Mouse (Mus musculus): ENCODE measurements around the gene Epo. TPM values are rescaled to one million over a fixed set of nuclear protein-coding genes. Genes with fewer than 3 reads are reported as not detected.
A peak's percentile ranks its signal among the peaks of the same experiment; 100 is the strongest.

The Epo gene
- polyA plus RNA-seq (2014; fragmentation: Nextera tagmentation; extraction: Ambion mirVana): not detected in 2 replicates

GRCm38 (mm10) chr5:137533117-137533827 is at the start of gene Epo, which contains the start of gene Gnb2:
Gene Epo, minus strand, starts transcription at chr5:137533242.
Gene Gnb2, minus strand, starts transcription at chr5:137533510.
- Histone ChIP-seq H3K4me3 (replicated peaks; ENCODE audit: low read depth, low read length) (peak within 1 kb of the TSS; percentile 92), H3K36me3 (ENCODE audit: control insufficient read depth, insufficient read depth, low read length) (peaks cover 20% of the 10 kb centered on the region), H3K9ac (replicated peaks; ENCODE audit: low read length) (peak within 1 kb of the TSS; percentile 97), H3K4me1 (ENCODE audit: control insufficient read depth, insufficient read depth, low read length) (peaks cover 11% of the 10 kb centered on the region), H3K4me2 (ENCODE audit: low read length) (peak within 1 kb of the TSS; percentile 92), H3K27ac (replicated peaks; ENCODE audit: low read depth, low read length) (peak within 1 kb of the TSS; percentile 98), H3K27me3 (ENCODE audit: control insufficient read depth, insufficient read depth, low read length) (no peaks in the 10 kb centered on the region), H3K9me3 (ENCODE audit: control insufficient read depth, low read length) (no peaks in the 10 kb centered on the region)
- DNase-seq: peak; percentile 99
- under 1% methylated on average over 40 of the region's 40 CpGs for WGBS
- peak; percentile 70 for ATAC-seq (ENCODE audit: low FRiP score, low TSS enrichment)

GRCm38 (mm10) chr5:137582702-137583101 is 49.7 kb upstream of the Epo start:
- WGBS: 40% methylated on average over 8 of the region's 8 CpGs
- H3K9ac ChIP-seq (replicated peaks; ENCODE audit: low read length): peak overlapping the region; percentile 55
- no peaks in the 10 kb centered on the region for H3K36me3 ChIP-seq (ENCODE audit: control insufficient read depth, insufficient read depth, low read length)
- no peak for ATAC-seq (ENCODE audit: low FRiP score, low TSS enrichment)
- DNase-seq: no peak
- 0 out of 2 replicates have a peak, but pooled peaks cover 12% of the 10 kb centered on the region for H3K4me1 ChIP-seq (ENCODE audit: control insufficient read depth, insufficient read depth, low read length)
- no peaks in the 10 kb centered on the region for H3K9me3 ChIP-seq (ENCODE audit: control insufficient read depth, low read length)
- H3K4me3 ChIP-seq (replicated peaks; ENCODE audit: low read depth, low read length): peak overlapping the region; percentile 33; the same call in 1 of the 2 replicates
- H3K27ac ChIP-seq (replicated peaks; ENCODE audit: low read depth, low read length): no peak overlapping the region
- H3K27me3 ChIP-seq (ENCODE audit: control insufficient read depth, insufficient read depth, low read length): no peaks in the 10 kb centered on the region; the same call in 1 of the 2 replicates
- peak overlapping the region; percentile 57 for H3K4me2 ChIP-seq (ENCODE audit: low read length)

DNA sequence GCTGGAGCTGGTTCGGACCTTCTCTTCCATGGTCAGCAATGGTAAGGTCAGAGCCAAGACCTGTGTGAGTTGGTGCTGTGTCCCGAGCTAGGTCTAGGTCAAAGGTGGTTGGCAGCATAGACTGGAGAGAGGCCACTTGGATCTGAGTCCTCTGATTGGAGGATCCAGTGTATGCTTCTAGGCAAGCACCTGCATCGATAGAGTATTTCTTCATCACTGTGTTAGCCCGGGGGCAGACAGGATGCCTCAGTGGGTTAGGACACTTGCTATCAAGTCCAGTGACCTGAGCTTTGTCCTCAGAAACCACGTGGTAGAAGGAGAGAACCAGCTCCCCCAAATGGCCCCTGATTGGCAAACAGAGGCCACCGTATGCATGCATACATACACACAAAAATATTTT is 47.2 kb upstream of the Epo start:
- Histone ChIP-seq H3K36me3 (ENCODE audit: control insufficient read depth, insufficient read depth, low read length) (no peaks in the 10 kb centered on the region), H3K9ac (replicated peaks; ENCODE audit: low read length) (no peak overlapping the region), H3K27me3 (ENCODE audit: control insufficient read depth, insufficient read depth, low read length) (no peaks in the 10 kb centered on the region; the same call in 1 of the 2 replicates), H3K4me2 (ENCODE audit: low read length) (no peak overlapping the region), H3K27ac (replicated peaks; ENCODE audit: low read depth, low read length) (no peak overlapping the region), H3K4me1 (ENCODE audit: control insufficient read depth, insufficient read depth, low read length) (0 out of 2 replicates have a peak, but pooled peaks cover 12% of the 10 kb centered on the region), H3K4me3 (replicated peaks; ENCODE audit: low read depth, low read length) (no peak overlapping the region), H3K9me3 (ENCODE audit: control insufficient read depth, low read length) (no peaks in the 10 kb centered on the region)
- ATAC-seq (ENCODE audit: low FRiP score, low TSS enrichment) (no peak), DNase-seq (no peak)
- 82% methylated on average over 6 of the region's 6 CpGs for WGBS

DNA sequence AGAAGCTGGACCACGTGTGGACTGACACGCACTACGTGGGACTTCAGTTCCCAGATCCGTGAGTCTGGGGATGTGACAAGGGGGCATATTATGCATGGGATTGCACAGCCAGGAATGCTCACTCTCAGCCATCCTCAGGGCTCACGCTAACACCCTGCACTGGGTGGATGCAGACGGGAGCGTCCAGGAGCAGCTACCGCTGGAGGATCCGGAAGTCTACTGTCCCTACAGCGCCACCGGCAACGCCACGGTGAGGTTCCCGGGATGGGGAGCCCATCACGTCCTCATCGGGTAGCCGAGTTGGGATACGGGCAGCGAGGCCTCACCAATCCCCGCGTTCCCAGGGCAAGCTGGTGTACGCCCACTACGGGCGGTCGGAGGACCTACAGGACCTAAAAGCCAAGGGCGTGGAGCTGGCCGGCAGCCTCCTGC is 41.4 kb upstream of the Epo start:
- Histone ChIP-seq H3K4me2 (ENCODE audit: low read length) (peak overlapping the region; percentile 49), H3K9me3 (ENCODE audit: control insufficient read depth, low read length) (no peaks in the 10 kb centered on the region), H3K9ac (replicated peaks; ENCODE audit: low read length) (peak overlapping the region; percentile 36; the same call in 1 of the 2 replicates), H3K4me3 (replicated peaks; ENCODE audit: low read depth, low read length) (peak overlapping the region; percentile 19), H3K4me1 (ENCODE audit: control insufficient read depth, insufficient read depth, low read length) (0 out of 2 replicates have a peak, but pooled peaks cover 3% of the 10 kb centered on the region), H3K27me3 (ENCODE audit: control insufficient read depth, insufficient read depth, low read length) (no peaks in the 10 kb centered on the region), H3K36me3 (ENCODE audit: control insufficient read depth, insufficient read depth, low read length) (no peaks in the 10 kb centered on the region), H3K27ac (replicated peaks; ENCODE audit: low read depth, low read length) (no peak overlapping the region)
- 6% methylated on average over 27 of the region's 27 CpGs for WGBS
- DNase-seq: peak; percentile 60
- ATAC-seq (ENCODE audit: low FRiP score, low TSS enrichment): no peak; the same call in 1 of the 2 replicates

- H3K27me3 ChIP-seq (ENCODE audit: control insufficient read depth, insufficient read depth, low read length): no peaks in the 10 kb centered on the region
- H3K4me1 ChIP-seq (ENCODE audit: control insufficient read depth, insufficient read depth, low read length): 0 out of 2 replicates have a peak, but pooled peaks cover 3% of the 10 kb centered on the region
- H3K9ac ChIP-seq (replicated peaks; ENCODE audit: low read length): no peak overlapping the region
- H3K4me2 ChIP-seq (ENCODE audit: low read length): no peak overlapping the region
- H3K27ac ChIP-seq (replicated peaks; ENCODE audit: low read depth, low read length): no peak overlapping the region
- 85% methylated on average over 17 of the region's 17 CpGs for WGBS
- H3K36me3 ChIP-seq (ENCODE audit: control insufficient read depth, insufficient read depth, low read length): peaks cover 13% of the 10 kb centered on the region
- DNase-seq (no peak), ATAC-seq (ENCODE audit: low FRiP score, low TSS enrichment) (no peak)
- no peak overlapping the region for H3K4me3 ChIP-seq (replicated peaks; ENCODE audit: low read depth, low read length)
- H3K9me3 ChIP-seq (ENCODE audit: control insufficient read depth, low read length): no peaks in the 10 kb centered on the region
Observed at GRCm38 (mm10) chr5:137570691-137571586, 37.9 kb upstream of the Epo start.

DNA sequence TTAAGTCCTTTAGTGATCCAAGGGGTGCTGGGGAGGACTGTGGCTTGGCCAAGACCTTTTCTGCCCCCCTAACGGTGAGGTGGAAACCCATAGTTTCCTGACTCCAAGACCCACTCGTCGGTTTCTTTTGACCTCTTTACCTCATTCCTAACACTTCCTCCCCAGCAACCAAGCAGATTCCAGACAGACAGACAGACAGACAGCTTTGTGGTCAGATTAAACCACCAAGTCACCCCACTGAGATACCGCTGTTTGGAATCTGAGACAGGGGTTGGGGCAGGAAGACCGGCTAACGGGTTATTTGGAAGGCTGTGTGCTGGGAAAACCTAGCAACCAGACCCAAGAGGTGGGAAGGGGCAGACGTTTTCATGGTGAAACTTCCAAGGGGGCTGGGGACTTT is 37.1 kb upstream of the Epo start:
- H3K4me2 ChIP-seq (ENCODE audit: low read length): no peak overlapping the region

DNA sequence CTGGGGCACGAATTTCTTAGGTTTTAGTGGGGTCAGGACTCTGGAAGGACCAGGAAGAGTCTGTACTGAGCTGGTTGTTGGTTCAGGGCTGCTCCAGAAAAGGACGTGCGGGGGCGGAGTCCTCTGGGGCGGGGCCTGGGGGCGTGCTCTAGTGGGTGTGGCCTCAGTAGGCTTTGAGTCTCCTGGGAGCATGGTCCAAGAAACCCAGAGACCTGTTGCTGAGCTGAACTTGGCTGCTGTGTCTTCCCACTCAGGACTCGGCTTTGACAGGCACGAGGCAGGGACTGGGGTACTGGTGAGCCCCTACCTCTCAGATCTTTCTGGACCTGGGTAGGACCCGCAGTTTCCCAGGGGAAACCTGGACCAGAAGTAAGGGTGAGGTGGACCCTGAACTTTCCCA is 36.6 kb upstream of the Epo start, which contains the start of gene Tfr2:
Gene Tfr2, plus strand, starts transcription at position 176 of the 400 bp plus-strand sequence.
- no peak within 1 kb of the TSS for H3K4me2 ChIP-seq (ENCODE audit: low read length)
- DNase-seq (peak; percentile 8), ATAC-seq (ENCODE audit: low FRiP score, low TSS enrichment) (no peak)
- no peak within 1 kb of the TSS for H3K4me3 ChIP-seq (replicated peaks; ENCODE audit: low read depth, low read length)
- 39% methylated on average over 9 of the region's 9 CpGs for whole genome bisulfite sequencing
- H3K4me1 ChIP-seq (ENCODE audit: control insufficient read depth, insufficient read depth, low read length): 0 out of 2 replicates have a peak, but pooled peaks cover 2% of the 10 kb centered on the region
- peaks cover 23% of the 10 kb centered on the region for H3K36me3 ChIP-seq (ENCODE audit: control insufficient read depth, insufficient read depth, low read length)
- H3K9ac ChIP-seq (replicated peaks; ENCODE audit: low read length): no peak within 1 kb of the TSS
- H3K27ac ChIP-seq (replicated peaks; ENCODE audit: low read depth, low read length): no peak within 1 kb of the TSS
- H3K27me3 ChIP-seq (ENCODE audit: control insufficient read depth, insufficient read depth, low read length): no peaks in the 10 kb centered on the region
- no peaks in the 10 kb centered on the region for H3K9me3 ChIP-seq (ENCODE audit: control insufficient read depth, low read length)

More for the DNA sequence above, 37.1 kb upstream of the Epo start:
- H3K4me1 ChIP-seq (ENCODE audit: control insufficient read depth, insufficient read depth, low read length): 0 out of 2 replicates have a peak, but pooled peaks cover 3% of the 10 kb centered on the region
- H3K9me3 ChIP-seq (ENCODE audit: control insufficient read depth, low read length): no peaks in the 10 kb centered on the region
- ATAC-seq (ENCODE audit: low FRiP score, low TSS enrichment) (no peak), DNase-seq (no peak)
- H3K4me3 ChIP-seq (replicated peaks; ENCODE audit: low read depth, low read length): no peak overlapping the region
- no peaks in the 10 kb centered on the region for H3K27me3 ChIP-seq (ENCODE audit: control insufficient read depth, insufficient read depth, low read length)
- H3K27ac ChIP-seq (replicated peaks; ENCODE audit: low read depth, low read length): no peak overlapping the region
- 54% methylated on average over 7 of the region's 7 CpGs for WGBS
- no peak overlapping the region for H3K9ac ChIP-seq (replicated peaks; ENCODE audit: low read length)
- H3K36me3 ChIP-seq (ENCODE audit: control insufficient read depth, insufficient read depth, low read length): peaks cover 18% of the 10 kb centered on the region

DNA sequence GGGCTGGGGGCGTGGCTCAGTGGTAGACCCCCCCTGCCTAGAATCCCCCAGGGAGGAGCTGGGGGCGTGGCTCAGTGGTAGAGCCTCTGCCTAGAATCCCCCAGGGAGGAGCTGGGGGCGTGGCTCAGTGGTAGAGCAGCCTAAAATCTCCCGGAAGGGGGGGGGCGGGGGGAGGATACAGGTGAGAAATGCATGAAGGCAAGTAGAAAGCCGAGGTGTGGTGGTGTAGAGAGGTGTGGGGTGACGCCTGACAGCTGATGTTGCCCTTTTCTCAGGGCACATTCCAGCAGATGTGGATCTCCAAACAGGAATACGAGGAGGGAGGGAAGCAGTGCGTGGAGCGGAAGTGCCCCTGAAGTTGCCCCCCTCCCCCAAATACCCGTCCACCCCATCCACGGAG is 36.0 kb upstream of the Epo start:
- Histone ChIP-seq H3K4me3 (replicated peaks; ENCODE audit: low read depth, low read length) (no peak overlapping the region), H3K9me3 (ENCODE audit: control insufficient read depth, low read length) (no peaks in the 10 kb centered on the region), H3K9ac (replicated peaks; ENCODE audit: low read length) (no peak overlapping the region), H3K36me3 (ENCODE audit: control insufficient read depth, insufficient read depth, low read length) (peaks cover 29% of the 10 kb centered on the region), H3K27ac (replicated peaks; ENCODE audit: low read depth, low read length) (no peak overlapping the region), H3K27me3 (ENCODE audit: control insufficient read depth, insufficient read depth, low read length) (no peaks in the 10 kb centered on the region), H3K4me2 (ENCODE audit: low read length) (no peak overlapping the region), H3K4me1 (ENCODE audit: control insufficient read depth, insufficient read depth, low read length) (no peaks in the 10 kb centered on the region)
- DNase-seq (no peak), ATAC-seq (ENCODE audit: low FRiP score, low TSS enrichment) (no peak)
- 86% methylated on average over 12 of the region's 12 CpGs for WGBS

All from midbrain, embryonic 14.5 days (tissue).